Mouse (Mus musculus): ENCODE results near the gene Pigk.

GRCm38 (mm10) chr3:152815110-152815509 is 101.2 kb downstream of the Pigk start:
- no peak for TF ChIP-seq CTCF (IDR thresholded peaks at IDR 0.05; ENCODE audit: extremely low read depth, insufficient read depth, insufficient read length, insufficient replicate concordance)
- no peak for TF ChIP-seq POLR2A (IDR thresholded peaks at IDR 0.05; ENCODE audit: low read depth, low read length)

Data from spleen, adult 2 months (tissue).